Mouse (Mus musculus) gastrocnemius, adult 18-20 months (tissue): Measurements from ENCODE around the gene Retreg3. TPM values are rescaled to one million over a fixed set of nuclear protein-coding genes. Genes with fewer than 3 reads are reported as not detected.

Source experiments
- DNase-seq: peaks from one replicate; pipeline ENCODE4 v3.0.0; 2021; ENCODE audit warnings: low spot score
- microRNA-seq: library from miRNA; unstranded; fragments of <30 nt; microRNA quantifications from one replicate; pipeline ENCODE4 v1.2.0, GENCODE M21; 2021
- total RNA-seq, 2 experiments: library from RNA; stranded (reverse); gene quantifications; 2 replicates each; pipeline ENCODE4 v1.2.3; 2021

Retreg3 gene
- total RNA-seq, 2 experiments from 2014 or later, result 27.1 to 30.4 TPM

DNA sequence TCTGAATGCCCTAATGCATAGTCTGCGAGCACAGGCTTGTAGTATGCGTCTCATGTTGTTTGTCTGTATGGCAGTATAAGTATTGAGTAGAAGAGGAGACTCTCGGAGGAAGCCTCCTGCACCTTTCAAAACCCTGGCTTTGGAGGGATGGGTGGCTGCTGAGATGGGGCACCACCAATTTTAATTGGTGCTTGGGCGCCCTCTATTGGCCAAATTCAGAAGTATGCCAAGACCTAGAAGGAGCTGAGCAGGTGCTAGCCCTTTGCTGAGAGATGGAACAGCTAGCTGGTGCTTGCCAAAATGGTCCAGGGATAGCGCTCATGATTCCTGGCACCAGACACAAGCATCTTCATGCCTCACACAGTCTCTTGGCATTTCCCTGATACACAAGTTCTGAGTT is 61.8 kb downstream of the Retreg3 start:
- peak; percentile 94 for DNase-seq

GRCm38 (mm10) chr11:101056885-101057284 is 62.8 kb downstream of the Retreg3 start:
- peak; percentile 72 for DNase-seq

DNA sequence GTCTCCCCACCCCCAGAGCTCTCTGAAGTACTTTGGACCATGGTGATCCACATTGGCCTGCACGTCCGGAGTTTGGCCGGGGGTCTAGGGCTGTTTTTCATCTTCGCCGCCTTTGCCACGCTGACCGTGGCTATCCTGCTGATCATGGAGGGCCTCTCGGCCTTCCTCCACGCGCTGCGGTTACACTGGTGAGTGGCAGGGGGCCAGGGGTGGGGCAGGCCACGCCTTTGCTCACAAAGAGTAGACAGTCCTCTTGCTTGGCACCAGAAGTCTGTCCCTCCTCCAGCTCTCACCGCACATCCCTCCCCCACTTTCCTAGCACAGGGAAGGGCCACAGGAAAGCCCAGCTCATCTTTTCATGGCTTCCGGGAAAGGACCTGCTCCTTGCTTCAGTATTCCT is 64.3 kb downstream of the Retreg3 start:
- DNase-seq, result no peak

- DNase-seq, result no peak
Observed at GRCm38 (mm10) chr11:101053974-101054373, 65.7 kb downstream of the Retreg3 start.

GRCm38 (mm10) chr11:101052751-101053473 is 66.8 kb downstream of the Retreg3 start:
- DNase-seq, result peak; percentile 80

GRCm38 (mm10) chr11:101051617-101052016 is 68.1 kb downstream of the Retreg3 start:
- DNase-seq, result no peak

DNA sequence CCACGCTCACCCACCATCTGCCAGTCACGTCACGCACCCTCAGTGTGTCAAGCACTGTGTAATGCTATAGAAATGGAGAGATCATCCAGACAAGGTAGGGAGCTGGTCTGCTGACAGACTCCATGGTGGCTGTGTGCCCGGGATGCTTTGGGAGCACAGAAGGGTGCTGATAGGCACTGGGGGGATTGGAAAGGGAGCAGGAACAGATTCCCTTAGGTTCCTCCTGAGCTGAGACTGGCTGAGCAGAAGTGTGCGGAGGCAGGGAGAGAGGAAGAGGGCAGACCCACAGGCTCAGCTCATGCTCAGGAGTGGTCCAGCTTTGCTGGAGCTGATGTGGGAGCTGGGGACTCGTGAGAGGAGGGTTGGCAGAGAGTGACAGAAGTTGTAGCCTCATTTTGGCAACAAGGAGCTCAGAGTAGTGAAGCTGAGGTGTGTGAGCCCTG is 68.6 kb downstream of the Retreg3 start:
- DNase-seq, result no peak

GRCm38 (mm10) chr11:101050359-101050758 is 69.3 kb downstream of the Retreg3 start:
- DNase-seq, result no peak

- no peak for DNase-seq
Observed at GRCm38 (mm10) chr11:101047502-101047901, 72.2 kb downstream of the Retreg3 start.

- no peak for DNase-seq
Observed at GRCm38 (mm10) chr11:101046440-101046839, 73.3 kb downstream of the Retreg3 start.

Small RNA genes within 50 kb of the gene (microRNA-seq; reads per million reads assigned to microRNA genes)
- gene Gm27626, result not detected

Other genes starting within 250 kb of the Retreg3 start
- 10 to 100 TPM; 38.1 to 48.6 TPM for gene Stat3, start 180.4 kb downstream of the Retreg3 start, total RNA-seq
- 100 to 1,000 TPM; 128 to 153 TPM for gene Cavin1, start 149.0 kb downstream of the Retreg3 start, total RNA-seq
- 10 to 100 TPM; 57.0 to 74.4 TPM for gene Atp6v0a1, start 110.4 kb downstream of the Retreg3 start, total RNA-seq
- gene Naglu, start 49.9 kb downstream of the Retreg3 start, total RNA-seq, result 1 to 10 TPM; 3.9 TPM
- under 1 TPM; 0.16 to 0.33 TPM for gene Hsd17b1, start 41.5 kb downstream of the Retreg3 start, total RNA-seq
- gene Coasy, start 37.3 kb downstream of the Retreg3 start, total RNA-seq, result 1 to 10 TPM; 7.3 to 7.7 TPM
- 10 to 100 TPM; 12.3 to 14.4 TPM for gene Mlx, start 32.6 kb downstream of the Retreg3 start, total RNA-seq
- 1 to 10 TPM; 1.7 to 2.0 TPM for gene Psmc3ip, start 24.5 kb downstream of the Retreg3 start, total RNA-seq
- 10 to 100 TPM; 24.7 to 26.2 TPM for gene Tubg1, start within 50 bp of the Retreg3 start, total RNA-seq
- 1 to 10 TPM; 2.7 to 3.3 TPM for gene Tubg2, start 36.0 kb upstream of the Retreg3 start, total RNA-seq
- 1 to 10 TPM in 1 of 2 experiments, under 1 TPM in 1; 0.82 to 1.2 TPM for gene Cntnap1, start 50.6 kb upstream of the Retreg3 start, total RNA-seq
- 10 to 100 TPM; 19.4 to 24.2 TPM for gene Plekhh3, start 51.5 kb upstream of the Retreg3 start, total RNA-seq
- not detected for gene Ccr10, start 55.5 kb upstream of the Retreg3 start, total RNA-seq
- 10 to 100 TPM; 25.3 to 26.3 TPM for gene Ezh1, start 106.6 kb upstream of the Retreg3 start, total RNA-seq
- gene Ramp2, start 126.1 kb upstream of the Retreg3 start, total RNA-seq, result 10 to 100 TPM; 30.1 to 31.0 TPM
- gene Vps25, start 133.8 kb upstream of the Retreg3 start, total RNA-seq, result 10 to 100 TPM; 46.1 to 46.8 TPM
- gene Wnk4, start 140.7 kb upstream of the Retreg3 start, total RNA-seq, result under 1 TPM; 0.23 to 0.26 TPM
- gene Cntd1, start 159.1 kb upstream of the Retreg3 start, total RNA-seq, result under 1 TPM; 0.31 to 0.37 TPM
- gene Coa3, start 159.2 kb upstream of the Retreg3 start, total RNA-seq, result 10 to 100 TPM; 71.2 to 81.6 TPM
- gene Becn1, start 182.4 kb upstream of the Retreg3 start, total RNA-seq, result 10 to 100 TPM; 85.6 to 95.6 TPM
- 10 to 100 TPM; 66.4 to 81.3 TPM for gene Psme3, start 196.3 kb upstream of the Retreg3 start, total RNA-seq
- 1 to 10 TPM; 1.0 to 1.1 TPM for gene Aoc2, start 205.2 kb upstream of the Retreg3 start, total RNA-seq
- gene Aoc3, start 210.7 kb upstream of the Retreg3 start, total RNA-seq, result 1 to 10 TPM; 5.3 to 9.6 TPM
- not detected for gene G6pc, start 247.7 kb upstream of the Retreg3 start, total RNA-seq